Mouse (Mus musculus) ES-E14 (cell line): ENCODE data around the gene Copa. TPM values are rescaled to one million over a fixed set of nuclear protein-coding genes. Genes with fewer than 3 reads are reported as not detected.

Source experiments
- DNase-seq: peaks from one replicate; pipeline ENCODE4 v3.0.0-alpha.2; 2013; ENCODE audit warnings: low read depth, low spot score
- H3K27ac ChIP-seq: 2 replicates; pipeline ENCODE4 v1.5.1; 2012; ENCODE audit warnings: low read depth, mild to moderate bottlenecking, low read length, moderate library complexity, mixed read lengths; ENCODE audit not compliant: poor library complexity, insufficient read depth, severe bottlenecking
- H3K36me3 ChIP-seq: 2 replicates; pipeline ENCODE4 v1.6.1; 2012; ENCODE audit warnings: mild to moderate bottlenecking, low read length, moderate library complexity, mixed read lengths; ENCODE audit not compliant: control insufficient read depth, poor library complexity, insufficient read depth, severe bottlenecking
- H3K4me1 ChIP-seq, 2 experiments: fragments of 150-350 bp in 1 of 2; sonication (generic) in 1 of 2; 2 replicates each; pipeline ENCODE4 v1.6.1; 2012; ENCODE audit warnings: low read length in 2 of 2, mild to moderate bottlenecking in 1 of 2, mixed read lengths in 1 of 2; ENCODE audit not compliant: control insufficient read depth in 2 of 2, insufficient read depth in 2 of 2, poor library complexity in 1 of 2
- H3K4me3 ChIP-seq, 2 experiments: fragments of 150-350 bp in 1 of 2; sonication (generic) in 1 of 2; 2 replicates each; pipeline ENCODE4 v1.5.1; 2012; ENCODE audit warnings: low read length in 2 of 2, low read depth in 1 of 2, mild to moderate bottlenecking in 1 of 2, mixed read lengths in 1 of 2; ENCODE audit not compliant: insufficient read depth in 1 of 2, poor library complexity in 1 of 2, severe bottlenecking in 1 of 2
- H3K9ac ChIP-seq: 2 replicates; pipeline ENCODE4 v1.6.1; 2012; ENCODE audit warnings: low read depth, mild to moderate bottlenecking, low read length, mixed read lengths; ENCODE audit not compliant: poor library complexity, insufficient read depth, severe bottlenecking
- H3K9me3 ChIP-seq: fragments of 150-350 bp; sonication (generic); 2 replicates; pipeline ENCODE4 v1.6.1; 2012; ENCODE audit warnings: low read depth, mild to moderate bottlenecking, low read length; ENCODE audit not compliant: control insufficient read depth, insufficient read depth
- CHD2 ChIP-seq: IDR thresholded peaks from 2 replicates; pipeline ENCODE4 v1.6.1; 2014; ENCODE audit warnings: mild to moderate bottlenecking, low read depth, low read length, inconsistent platforms
- HCFC1 ChIP-seq: IDR thresholded peaks from 2 replicates; pipeline ENCODE4 v1.6.1; 2012; ENCODE audit warnings: low read length, inconsistent platforms, borderline replicate concordance; ENCODE audit not compliant: insufficient read depth
- MAFK ChIP-seq: IDR thresholded peaks from 2 replicates; pipeline ENCODE4 v1.6.1; 2014; ENCODE audit warnings: mild to moderate bottlenecking, low read depth, low read length, inconsistent platforms; ENCODE audit not compliant: insufficient read depth
- ZC3H11A ChIP-seq: IDR thresholded peaks from 2 replicates; pipeline ENCODE4 v1.6.1; 2012; ENCODE audit warnings: low read depth, mild to moderate bottlenecking, inconsistent platforms, low read length, borderline replicate concordance
- ZNF384 ChIP-seq: IDR thresholded peaks from 2 replicates; pipeline ENCODE4 v1.6.1; 2012; ENCODE audit warnings: low read depth, low read length, inconsistent platforms
- in situ Hi-C, 2 experiments: fragments of 600-800 bp; cut with MboI; formaldehyde crosslinking; loops; one replicate each; pipeline ENCODE4 v1.15.1; 2025; ENCODE audit warnings: low sequenced_read_pairs in 2 of 2, inconsistent platforms in 1 of 2; ENCODE audit not compliant: unreplicated experiment in 2 of 2
- total RNA-seq: library from RNA; depleted of rRNA; stranded (reverse); fragments of 300-350 nt; gene quantifications from 2 replicates; pipeline ENCODE4 v1.2.3, GENCODE M21; 2012

Gene Copa
- total RNA-seq, 1 experiment, result 91.5 TPM

DNA sequence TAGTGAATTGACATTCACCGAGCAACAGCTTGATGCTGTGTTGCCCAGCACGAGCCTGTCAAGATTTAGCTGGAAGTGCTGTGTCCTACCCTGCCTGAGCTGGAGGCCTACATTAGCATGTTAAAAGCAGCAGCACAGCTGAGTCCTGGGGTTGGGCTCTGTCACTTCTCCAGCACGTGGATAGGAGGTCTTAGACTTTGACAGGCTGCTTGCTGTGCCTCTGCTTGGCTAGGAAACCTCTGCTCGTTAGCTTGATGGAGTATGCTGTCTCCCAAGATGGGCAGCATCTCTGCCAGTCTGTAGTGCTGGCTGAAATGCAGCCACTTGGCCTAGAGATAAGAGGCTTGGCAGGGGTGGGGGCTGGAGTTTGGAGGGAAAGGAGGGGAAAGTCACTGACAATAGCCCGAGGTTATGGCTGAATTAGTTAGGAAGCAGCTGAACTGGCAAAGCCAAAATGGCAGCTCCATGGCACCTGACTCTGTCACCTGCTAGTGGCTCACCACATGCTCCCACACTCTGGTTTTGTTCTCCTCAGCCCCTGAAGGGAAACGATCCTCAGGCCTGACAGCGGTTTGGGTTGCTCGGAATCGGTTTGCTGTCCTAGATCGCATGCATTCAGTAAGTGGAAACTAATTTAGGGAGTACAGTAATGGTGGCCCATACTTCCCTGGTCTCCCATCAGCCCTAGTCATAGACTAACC is 25.6 kb downstream of the Copa start:
- H3K4me1 ChIP-seq, result 0 out of 4 replicates have a peak, but pooled peaks cover 0 to 3% of the 10 kb centered on the region in 2 experiments
- H3K9ac ChIP-seq, result no peak overlapping the region
- no peak overlapping the region for H3K27ac ChIP-seq
- TF ChIP-seq MAFK, result no peak
- TF ChIP-seq CHD2, result no peak
- TF ChIP-seq ZC3H11A, result no peak
- peaks cover 32% of the 10 kb centered on the region for H3K36me3 ChIP-seq
- no peak for DNase-seq
- no peak overlapping the region for H3K4me3 ChIP-seq
- in situ Hi-C loops, result no loop called here
- no peaks in the 10 kb centered on the region for H3K9me3 ChIP-seq

DNA sequence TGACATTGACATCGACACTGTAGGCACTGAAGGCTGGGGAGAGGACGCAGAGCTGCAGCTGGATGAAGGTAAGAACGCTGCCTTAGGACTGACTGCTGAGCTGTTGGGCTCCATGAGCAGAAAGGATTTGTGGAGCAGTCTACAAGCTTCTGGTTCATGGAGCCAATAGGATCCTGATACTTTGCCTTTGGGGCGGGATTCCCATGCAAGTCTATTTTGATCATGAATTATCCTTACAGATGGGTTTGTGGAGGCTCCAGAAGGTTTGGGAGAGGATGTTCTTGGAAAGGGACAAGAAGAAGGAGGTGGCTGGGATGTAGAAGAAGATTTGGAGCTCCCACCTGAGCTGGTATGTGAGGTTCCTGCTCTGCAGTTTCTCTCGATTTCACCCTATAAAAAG is 34.6 kb downstream of the Copa start:
- Histone ChIP-seq H3K4me1 (no peaks in the 10 kb centered on the region), H3K36me3 (peaks cover 21% of the 10 kb centered on the region), H3K9ac (no peak overlapping the region), H3K4me3 (no peak overlapping the region), H3K27ac (no peak overlapping the region), H3K9me3 (no peaks in the 10 kb centered on the region)
- TF ChIP-seq HCFC1 (no peak), CHD2 (no peak), ZNF384 (no peak), ZC3H11A (no peak), MAFK (no peak)
- no peak for DNase-seq
- in situ Hi-C loops, result no loop called here

DNA sequence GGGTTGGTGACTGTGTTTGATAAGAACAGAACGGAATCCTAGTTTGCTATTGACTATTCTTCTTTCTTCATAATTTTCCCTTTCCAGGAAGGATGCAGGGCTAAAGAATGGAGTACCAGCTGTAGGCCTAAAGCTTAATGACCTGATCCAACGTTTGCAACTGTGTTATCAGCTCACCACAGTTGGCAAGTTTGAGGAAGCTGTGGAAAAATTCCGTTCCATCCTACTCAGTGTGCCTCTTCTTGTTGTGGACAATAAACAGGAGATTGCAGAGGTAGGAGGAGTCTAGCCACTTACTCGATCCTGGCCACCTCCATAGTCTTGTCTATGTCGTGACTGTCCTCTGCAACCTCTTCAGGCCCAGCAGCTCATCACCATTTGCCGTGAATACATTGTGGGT is 36.8 kb downstream of the Copa start:
- H3K36me3 ChIP-seq, result peaks cover 21% of the 10 kb centered on the region
- in situ Hi-C loops, result no loop called here

GRCm38 (mm10) chr1:172119720-172120119 is 37.4 kb downstream of the Copa start:
- peak; percentile 25 for DNase-seq
- TF ChIP-seq ZNF384 (no peak), ZC3H11A (peak; percentile 73), CHD2 (no peak), MAFK (0 out of 2 replicates have a peak, but pooled peaks have one; percentile 30), HCFC1 (no peak)
- Histone ChIP-seq H3K4me1 (no peaks in the 10 kb centered on the region), H3K36me3 (peaks cover 21% of the 10 kb centered on the region), H3K9ac (no peak overlapping the region), H3K27ac (no peak overlapping the region), H3K9me3 (no peaks in the 10 kb centered on the region), H3K4me3 (no peak overlapping the region)
- in situ Hi-C loops, result no loop called here

More for the DNA sequence above, 36.8 kb downstream of the Copa start:
- TF ChIP-seq ZNF384 (no peak), ZC3H11A (no peak), HCFC1 (no peak), CHD2 (no peak), MAFK (no peak)
- no peak overlapping the region for H3K9ac ChIP-seq
- no peaks in the 10 kb centered on the region for H3K9me3 ChIP-seq
- no peaks in the 10 kb centered on the region for H3K4me1 ChIP-seq
- no peak for DNase-seq
- H3K4me3 ChIP-seq, result no peak overlapping the region
- no peak overlapping the region for H3K27ac ChIP-seq

- in situ Hi-C loops, result no loop called here
Measured at GRCm38 (mm10) chr1:172122671-172123070, 40.3 kb downstream of the Copa start.

More at GRCm38 (mm10) chr1:172122671-172123070, 40.3 kb downstream of the Copa start:
- Histone ChIP-seq H3K36me3 (peaks cover 11% of the 10 kb centered on the region), H3K4me1 (peaks cover 0 to 4% of the 10 kb centered on the region in 2 experiments; a peak in 1 of 4 replicates), H3K9ac (no peak overlapping the region), H3K9me3 (no peaks in the 10 kb centered on the region), H3K27ac (no peak overlapping the region), H3K4me3 (no peak overlapping the region)
- no peak for DNase-seq
- TF ChIP-seq ZC3H11A (no peak), CHD2 (no peak), HCFC1 (no peak), MAFK (no peak), ZNF384 (no peak)
